Mouse (Mus musculus) hindbrain, embryonic 15.5 days (tissue): ENCODE results near the gene Brsk2. TPM values are rescaled to one million over a fixed set of nuclear protein-coding genes. Genes with fewer than 3 reads are reported as not detected.
"Not testable (repeated sequence)": the region's sequence is repeated elsewhere in the genome, so short reads cannot be mapped to it uniquely, and the experiment has no call there.

Source experiments
- ATAC-seq: fragments of 200-750 bp; cut with Nextera tagmentation; 2 replicates; pipeline ENCODE4 v1.8.0; 2017; ENCODE audit warnings: low read depth, moderate number of reproducible peaks, moderate TSS enrichment; ENCODE audit not compliant: low FRiP score
- H3K27ac ChIP-seq: fragments of 300-500 bp; sonication (generic); replicated peaks from 2 replicates; pipeline ENCODE4 v1.5.1; 2015; ENCODE audit warnings: mild to moderate bottlenecking, inconsistent platforms
- H3K27me3 ChIP-seq: fragments of 300-500 bp; sonication (generic); 2 replicates; pipeline ENCODE4 v1.6.1; 2015; ENCODE audit warnings: control low read depth, inconsistent platforms
- H3K36me3 ChIP-seq: fragments of 300-500 bp; sonication (generic); 2 replicates; pipeline ENCODE4 v1.6.1; 2015; ENCODE audit warnings: control low read depth, inconsistent platforms
- H3K4me1 ChIP-seq: fragments of 300-500 bp; sonication (generic); replicated peaks from 2 replicates; pipeline ENCODE4 v1.6.1; 2015; ENCODE audit warnings: control low read depth, inconsistent platforms
- H3K4me2 ChIP-seq: fragments of 300-500 bp; sonication (generic); 2 replicates; pipeline ENCODE4 v1.6.1; 2015; ENCODE audit warnings: moderate library complexity, mild to moderate bottlenecking, inconsistent platforms
- H3K4me3 ChIP-seq: fragments of 300-500 bp; sonication (generic); 2 replicates; pipeline ENCODE4 v1.5.1; 2015; ENCODE audit warnings: mild to moderate bottlenecking, inconsistent platforms
- H3K9ac ChIP-seq: fragments of 300-500 bp; sonication (generic); 2 replicates; pipeline ENCODE4 v1.6.1; 2015; ENCODE audit warnings: inconsistent platforms
- H3K9me3 ChIP-seq: fragments of 300-500 bp; sonication (generic); 2 replicates; pipeline ENCODE4 v1.6.1; 2016; ENCODE audit warnings: control low read depth, inconsistent platforms
- WGBS: fragments of 180-500 bp; shearing (Covaris S2); methylation state at CpG from one replicate; pipeline ENCODE4 v1.1.7; 2015; 5-methylcytosine and 5-hydroxymethylcytosine counted together
- polyA plus RNA-seq: library from polyadenylated mRNA; unstranded; fragments of >200 nt; fragmentation: Nextera tagmentation; extraction: Ambion mirVana; gene quantifications from 2 replicates; pipeline ENCODE4 v1.2.1, GENCODE M21; 2015

Gene Brsk2
- 20.6 and 23.1 TPM in 2 replicates for polyA plus RNA-seq

GRCm38 (mm10) chr7:141948906-141949798 lies at the start of gene Brsk2:
TSS of gene Brsk2 (plus strand) at chr7:141949751.
- no peaks in the 10 kb centered on the region for H3K9me3 ChIP-seq
- peak within 1 kb of the TSS; percentile 86 for H3K4me3 ChIP-seq
- peak within 1 kb of the TSS; percentile 93 for H3K9ac ChIP-seq
- under 1% methylated on average over 53 of the region's 55 CpGs for WGBS
- H3K27me3 ChIP-seq, result no peaks in the 10 kb centered on the region
- peak within 1 kb of the TSS; percentile 97 for H3K27ac ChIP-seq
- peak within 1 kb of the TSS; percentile 80 for H3K4me2 ChIP-seq
- ATAC-seq, result peak; percentile 94
- 0 out of 2 replicates have a peak, but pooled peaks cover 5% of the 10 kb centered on the region for H3K36me3 ChIP-seq
- peaks cover 70% of the 10 kb centered on the region for H3K4me1 ChIP-seq

GRCm38 (mm10) chr7:141901825-141902224 lies 47.7 kb upstream of the Brsk2 start:
- peak; percentile 47 for ATAC-seq
- Histone ChIP-seq H3K4me1 (peaks cover 41% of the 10 kb centered on the region), H3K9me3 (no peaks in the 10 kb centered on the region), H3K4me2 (peak overlapping the region; percentile 80), H3K27ac (peak overlapping the region; percentile 79), H3K4me3 (peak overlapping the region; percentile 79), H3K36me3 (no peaks in the 10 kb centered on the region), H3K27me3 (peaks cover 6% of the 10 kb centered on the region; the same call in 1 of the 2 replicates), H3K9ac (peak overlapping the region; percentile 80)
- under 1% methylated on average over 16 of the region's 16 CpGs for WGBS

- H3K27me3 ChIP-seq, result peaks cover 6% of the 10 kb centered on the region; the same call in 1 of the 2 replicates
- WGBS, result under 1% methylated on average over 44 of the region's 44 CpGs
- peak; percentile 97 for ATAC-seq
These were observed 47.3 kb upstream of the Brsk2 start for GRCm38 (mm10) chr7:141902269-141902729.

GRCm38 (mm10) chr7:141902791-141903190 lies 46.8 kb upstream of the Brsk2 start:
- peaks cover 36% of the 10 kb centered on the region for H3K4me1 ChIP-seq
- H3K9me3 ChIP-seq, result no peaks in the 10 kb centered on the region
- peak overlapping the region; percentile 89 for H3K27ac ChIP-seq
- peak overlapping the region; percentile 79 for H3K4me3 ChIP-seq
- peak overlapping the region; percentile 80 for H3K4me2 ChIP-seq
- no peak for ATAC-seq
- H3K27me3 ChIP-seq, result peaks cover 6% of the 10 kb centered on the region; the same call in 1 of the 2 replicates
- no peaks in the 10 kb centered on the region for H3K36me3 ChIP-seq
- H3K9ac ChIP-seq, result peak overlapping the region; percentile 56
- WGBS, result 73% methylated on average over 4 of the region's 4 CpGs

More at GRCm38 (mm10) chr7:141902269-141902729, 47.3 kb upstream of the Brsk2 start:
- Histone ChIP-seq H3K4me2 (peak overlapping the region; percentile 80), H3K4me3 (peak overlapping the region; percentile 79), H3K9me3 (no peaks in the 10 kb centered on the region), H3K4me1 (peaks cover 36% of the 10 kb centered on the region), H3K27ac (peak overlapping the region; percentile 89), H3K9ac (peak overlapping the region; percentile 80), H3K36me3 (no peaks in the 10 kb centered on the region)

- Histone ChIP-seq H3K4me3 (no peak overlapping the region), H3K4me1 (peaks cover 6% of the 10 kb centered on the region; the same call in 1 of the 2 replicates), H3K27ac (no peak overlapping the region), H3K4me2 (no peak overlapping the region), H3K27me3 (peaks cover 6% of the 10 kb centered on the region; the same call in 1 of the 2 replicates), H3K9ac (no peak overlapping the region), H3K9me3 (no peaks in the 10 kb centered on the region), H3K36me3 (no peaks in the 10 kb centered on the region)
- no peak for ATAC-seq
- 65% methylated on average over 6 of the region's 6 CpGs for WGBS
These were observed 41.0 kb upstream of the Brsk2 start for GRCm38 (mm10) chr7:141908591-141908990.

- Histone ChIP-seq H3K27me3 (no peaks in the 10 kb centered on the region), H3K4me3 (no peak overlapping the region), H3K4me2 (no peak overlapping the region), H3K9ac (no peak overlapping the region), H3K27ac (no peak overlapping the region), H3K36me3 (no peaks in the 10 kb centered on the region), H3K4me1 (peaks cover 6% of the 10 kb centered on the region; the same call in 1 of the 2 replicates), H3K9me3 (no peaks in the 10 kb centered on the region)
- WGBS, result 74% methylated on average over 3 of the region's 3 CpGs
- no peak for ATAC-seq
These were observed 38.2 kb upstream of the Brsk2 start for GRCm38 (mm10) chr7:141911305-141911704.

GRCm38 (mm10) chr7:141918407-141918806 lies 31.1 kb upstream of the Brsk2 start, which contains the start of gene Tollip:
TSS of gene Tollip (minus strand) at chr7:141918507.
- no peak within 1 kb of the TSS for H3K4me2 ChIP-seq
- H3K36me3 ChIP-seq, result no peaks in the 10 kb centered on the region
- no peak for ATAC-seq
- H3K27me3 ChIP-seq, result no peaks in the 10 kb centered on the region
- H3K9ac ChIP-seq, result no peak within 1 kb of the TSS
- WGBS, result 92% methylated on average over 2 of the region's 2 CpGs
- no peaks in the 10 kb centered on the region for H3K9me3 ChIP-seq
- H3K27ac ChIP-seq, result no peak within 1 kb of the TSS
- H3K4me1 ChIP-seq, result no peaks in the 10 kb centered on the region
- no peak within 1 kb of the TSS for H3K4me3 ChIP-seq

GRCm38 (mm10) chr7:141924121-141924520 lies 25.4 kb upstream of the Brsk2 start:
- ATAC-seq, H3K4me2 ChIP-seq, H3K4me3 ChIP-seq, H3K9ac ChIP-seq, H3K27me3 ChIP-seq, H3K36me3 ChIP-seq, H3K9me3 ChIP-seq, H3K4me1 ChIP-seq, H3K27ac ChIP-seq: not testable (repeated sequence)
- WGBS, result 94% methylated on average over 17 of the region's 17 CpGs

- H3K9ac ChIP-seq, result no peak overlapping the region
- no peaks in the 10 kb centered on the region for H3K27me3 ChIP-seq
- no peak overlapping the region for H3K4me2 ChIP-seq
- H3K9me3 ChIP-seq, result no peaks in the 10 kb centered on the region
- H3K27ac ChIP-seq, result no peak overlapping the region
- 4% methylated on average over 7 of the region's 7 CpGs for WGBS
- no peaks in the 10 kb centered on the region for H3K36me3 ChIP-seq
- ATAC-seq, result no peak
- H3K4me1 ChIP-seq, result no peaks in the 10 kb centered on the region
- no peak overlapping the region for H3K4me3 ChIP-seq
These were observed 24.6 kb upstream of the Brsk2 start for GRCm38 (mm10) chr7:141924917-141925316.

GRCm38 (mm10) chr7:141928642-141929041 lies 20.9 kb upstream of the Brsk2 start:
- no peaks in the 10 kb centered on the region for H3K36me3 ChIP-seq
- H3K9me3 ChIP-seq, result no peaks in the 10 kb centered on the region
- ATAC-seq, result no peak
- H3K4me1 ChIP-seq, result no peaks in the 10 kb centered on the region
- no peak overlapping the region for H3K27ac ChIP-seq
- H3K4me2 ChIP-seq, result no peak overlapping the region
- no peak overlapping the region for H3K9ac ChIP-seq
- no peaks in the 10 kb centered on the region for H3K27me3 ChIP-seq
- 70% methylated on average over 10 of the region's 10 CpGs for WGBS
- no peak overlapping the region for H3K4me3 ChIP-seq

GRCm38 (mm10) chr7:141934128-141934898 lies 15.2 kb upstream of the Brsk2 start:
- H3K36me3 ChIP-seq, result no peaks in the 10 kb centered on the region
- H3K27ac ChIP-seq, result peak overlapping the region; percentile 64
- peaks cover 13% of the 10 kb centered on the region; the same call in 1 of the 2 replicates for H3K4me1 ChIP-seq
- WGBS, result 31% methylated on average over 7 of the region's 7 CpGs
- peak; percentile 85 for ATAC-seq
- no peak overlapping the region for H3K9ac ChIP-seq
- no peak overlapping the region for H3K4me2 ChIP-seq
- H3K27me3 ChIP-seq, result no peaks in the 10 kb centered on the region
- H3K4me3 ChIP-seq, result no peak overlapping the region
- H3K9me3 ChIP-seq, result no peaks in the 10 kb centered on the region
